Mouse (Mus musculus) MEL (cell line): ENCODE measurements at regions not wholly inside any gene's neighbourhood (a gene's known extent, or its start where the extent isn't known, plus 50 kb on each side); places are given as distances from the start of the nearest gene placed in this dataset.

Experiments used
- DNase-seq: peaks from one replicate; pipeline ENCODE4 v3.0.0; 2011; ENCODE audit warnings: low read depth, low spot score
- H3K27ac ChIP-seq: 2 replicates; pipeline ENCODE4 v1.5.1; 2012; ENCODE audit warnings: low read depth, mild to moderate bottlenecking, control low read depth, low read length, moderate library complexity; ENCODE audit not compliant: control insufficient read depth
- H3K27me3 ChIP-seq, 2 experiments: fragments of 150-350 bp in 1 of 2; sonication (generic) in 1 of 2; 2 replicates each; pipeline ENCODE4 v1.6.1; 2012; ENCODE audit warnings: low read length in 2 of 2, mild to moderate bottlenecking in 2 of 2, improper control_type of control experiment in 1 of 2, moderate library complexity in 1 of 2; ENCODE audit not compliant: insufficient read depth in 2 of 2, control insufficient read depth in 1 of 2
- H3K36me3 ChIP-seq, 2 experiments: 2 replicates each; pipeline ENCODE4 v1.6.1; 2012 to 2014; ENCODE audit warnings: low read length in 2 of 2, improper control_type of control experiment in 1 of 2, inconsistent platforms in 1 of 2, mild to moderate bottlenecking in 1 of 2; ENCODE audit not compliant: insufficient read depth in 2 of 2, control insufficient read depth in 1 of 2
- H3K4me1 ChIP-seq, 2 experiments: fragments of 150-350 bp in 1 of 2; sonication (generic) in 1 of 2; 2 replicates each; pipeline ENCODE4 v1.6.1; 2012; ENCODE audit warnings: low read length in 2 of 2, improper control_type of control experiment in 1 of 2, mild to moderate bottlenecking in 1 of 2; ENCODE audit not compliant: insufficient read depth in 2 of 2, control insufficient read depth in 1 of 2
- H3K4me3 ChIP-seq, 2 experiments: fragments of 150-350 bp in 1 of 2; sonication (generic) in 1 of 2; 2 replicates each; pipeline ENCODE4 v1.5.1; 2012; ENCODE audit warnings: low read depth in 2 of 2, low read length in 2 of 2, mild to moderate bottlenecking in 2 of 2, moderate library complexity in 2 of 2, control low read depth in 1 of 2, improper control_type of control experiment in 1 of 2; ENCODE audit not compliant: control insufficient read depth in 1 of 2, insufficient read depth in 1 of 2
- H3K79me2 ChIP-seq: 2 replicates; pipeline ENCODE4 v1.6.1; 2012; ENCODE audit warnings: mild to moderate bottlenecking, low read length, moderate library complexity; ENCODE audit not compliant: control insufficient read depth, poor library complexity, insufficient read depth
- H3K9ac ChIP-seq: 2 replicates; pipeline ENCODE4 v1.6.1; 2012; ENCODE audit warnings: low read depth, mild to moderate bottlenecking, control low read depth, low read length, moderate library complexity; ENCODE audit not compliant: control insufficient read depth, poor library complexity, severe bottlenecking
- H3K9me3 ChIP-seq: fragments of 150-350 bp; sonication (generic); replicated peaks from 2 replicates; pipeline ENCODE4 v1.6.1; 2012; ENCODE audit warnings: mild to moderate bottlenecking, low read length, improper control_type of control experiment, moderate library complexity; ENCODE audit not compliant: insufficient read depth
- BHLHE40 ChIP-seq: IDR thresholded peaks from 2 replicates; pipeline ENCODE4 v1.6.1; 2012; ENCODE audit warnings: low read depth, mild to moderate bottlenecking, inconsistent platforms, low read length, improper control_type of control experiment, borderline replicate concordance
- CHD1 ChIP-seq: IDR thresholded peaks from 2 replicates; pipeline ENCODE4 v1.6.1; 2012; ENCODE audit warnings: low read depth, mild to moderate bottlenecking, inconsistent platforms, low read length, improper control_type of control experiment
- CHD2 ChIP-seq: IDR thresholded peaks from 2 replicates; pipeline ENCODE4 v1.6.1; 2011; ENCODE audit warnings: low read length, improper control_type of control experiment
- ELF1 ChIP-seq: IDR thresholded peaks from 2 replicates; pipeline ENCODE4 v1.6.1; 2014; ENCODE audit warnings: low read depth, mild to moderate bottlenecking, inconsistent platforms, low read length, improper control_type of control experiment, moderate library complexity
- GABPA ChIP-seq: IDR thresholded peaks from 2 replicates; pipeline ENCODE4 v1.6.1; 2012; ENCODE audit warnings: low read depth, mild to moderate bottlenecking, inconsistent platforms, low read length, improper control_type of control experiment, moderate library complexity
- GATA1 ChIP-seq: IDR thresholded peaks from 2 replicates; pipeline ENCODE4 v1.6.1; 2011; ENCODE audit warnings: low read depth, low read length, improper control_type of control experiment
- HCFC1 ChIP-seq: IDR thresholded peaks from 2 replicates; pipeline ENCODE4 v1.6.1; 2012; ENCODE audit warnings: low read depth, mild to moderate bottlenecking, inconsistent platforms, low read length, improper control_type of control experiment, moderate library complexity
- JUND ChIP-seq: IDR thresholded peaks from 2 replicates; pipeline ENCODE4 v1.6.1; 2011; ENCODE audit warnings: low read depth, mild to moderate bottlenecking, improper control_type of control experiment, low read length
- KAT2A ChIP-seq: conservative IDR thresholded peaks from 2 replicates; pipeline ENCODE4 v1.6.1; 2012; ENCODE audit warnings: low read depth, low read length, improper control_type of control experiment, inconsistent platforms
- MAFK ChIP-seq: IDR thresholded peaks from 2 replicates; pipeline ENCODE4 v1.6.1; 2011; ENCODE audit warnings: low read depth, mild to moderate bottlenecking, low read length, improper control_type of control experiment, borderline replicate concordance
- MAX ChIP-seq: IDR thresholded peaks from 2 replicates; pipeline ENCODE4 v1.6.1; 2011; ENCODE audit warnings: low read length, improper control_type of control experiment
- MAZ ChIP-seq: IDR thresholded peaks from 2 replicates; pipeline ENCODE4 v1.6.1; 2012; ENCODE audit warnings: low read depth, mild to moderate bottlenecking, inconsistent platforms, low read length, improper control_type of control experiment
- MEF2A ChIP-seq: IDR thresholded peaks from 2 replicates; pipeline ENCODE4 v1.6.1; 2014; ENCODE audit warnings: low read depth, mild to moderate bottlenecking, inconsistent platforms, low read length, improper control_type of control experiment; ENCODE audit not compliant: poor library complexity, insufficient replicate concordance, severe bottlenecking; ENCODE audit errors: extremely low read depth
- MXI1 ChIP-seq: IDR thresholded peaks from 2 replicates; pipeline ENCODE4 v1.6.1; 2011; ENCODE audit warnings: mild to moderate bottlenecking, low read depth, low read length, improper control_type of control experiment
- MYB ChIP-seq: IDR thresholded peaks from 2 replicates; pipeline ENCODE4 v1.6.1; 2011; ENCODE audit warnings: mild to moderate bottlenecking, low read depth, low read length, improper control_type of control experiment
- POLR2AphosphoS2 ChIP-seq: IDR thresholded peaks from 2 replicates; pipeline ENCODE4 v1.6.1; 2011; ENCODE audit warnings: low read length, improper control_type of control experiment
- RAD21 ChIP-seq: IDR thresholded peaks from 2 replicates; pipeline ENCODE4 v1.6.1; 2011; ENCODE audit warnings: mild to moderate bottlenecking, low read depth, low read length, improper control_type of control experiment
- RCOR1 ChIP-seq: IDR thresholded peaks from 2 replicates; pipeline ENCODE4 v1.6.1; 2012; ENCODE audit warnings: low read depth, mild to moderate bottlenecking, inconsistent platforms, low read length, improper control_type of control experiment
- SIN3A ChIP-seq: IDR thresholded peaks from 2 replicates; pipeline ENCODE4 v1.6.1; 2012; ENCODE audit warnings: low read length, improper control_type of control experiment, inconsistent platforms
- SMC3 ChIP-seq: IDR thresholded peaks from 2 replicates; pipeline ENCODE4 v1.6.1; 2011; ENCODE audit warnings: low read depth, low read length, improper control_type of control experiment
- TAL1 ChIP-seq: IDR thresholded peaks from 2 replicates; pipeline ENCODE4 v1.6.1; 2012; ENCODE audit warnings: mild to moderate bottlenecking, inconsistent platforms, low read length, moderate library complexity, mixed read lengths
- TCF12 ChIP-seq: IDR thresholded peaks from 2 replicates; pipeline ENCODE4 v1.6.1; 2014; ENCODE audit warnings: low read depth, mild to moderate bottlenecking, inconsistent platforms, low read length, improper control_type of control experiment, moderate library complexity
- UBTF ChIP-seq: IDR thresholded peaks from 2 replicates; pipeline ENCODE4 v1.6.1; 2012; ENCODE audit warnings: low read depth, mild to moderate bottlenecking, inconsistent platforms, low read length, improper control_type of control experiment, moderate library complexity, borderline replicate concordance; ENCODE audit not compliant: insufficient read depth
- ZKSCAN1 ChIP-seq: IDR thresholded peaks from 2 replicates; pipeline ENCODE4 v1.6.1; 2012; ENCODE audit warnings: low read depth, mild to moderate bottlenecking, inconsistent platforms, low read length, improper control_type of control experiment, moderate library complexity
- ZNF384 ChIP-seq: IDR thresholded peaks from 2 replicates; pipeline ENCODE4 v1.6.1; 2012; ENCODE audit warnings: low read depth, mild to moderate bottlenecking, inconsistent platforms, low read length, improper control_type of control experiment

DNA sequence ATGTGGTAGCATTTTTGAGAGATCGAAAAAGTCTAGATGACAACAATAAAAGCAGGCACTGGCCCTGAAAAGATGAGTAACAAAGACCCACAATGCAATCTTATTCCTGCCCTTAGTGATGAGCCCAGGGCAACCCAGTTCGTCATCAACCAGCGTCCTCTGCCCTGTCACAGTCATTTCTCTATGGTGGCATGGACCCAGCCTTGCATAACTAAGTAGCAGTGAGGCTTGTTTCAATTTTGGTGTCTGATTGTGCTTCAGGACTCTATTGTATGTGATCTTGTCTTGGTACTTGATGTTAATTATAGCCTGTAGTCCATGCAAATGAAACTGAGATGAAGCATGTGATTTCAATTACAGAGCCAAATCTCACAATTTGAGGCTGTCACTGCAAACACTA lies 412.3 kb upstream of the Negr1 start:
- Histone ChIP-seq H3K79me2 (no peaks in the 10 kb centered on the region), H3K27me3 (no peaks in the 10 kb centered on the region), H3K9ac (no peak overlapping the region), H3K36me3 (no peaks in the 10 kb centered on the region), H3K4me1 (no peaks in the 10 kb centered on the region), H3K4me3 (no peak overlapping the region), H3K27ac (no peak overlapping the region), H3K9me3 (no peaks in the 10 kb centered on the region)
- no peak for DNase-seq
- no peak for TF ChIP-seq SIN3A
- no peak for TF ChIP-seq JUND
- TF ChIP-seq MAFK = no peak
- TF ChIP-seq MYB = no peak
- no peak for TF ChIP-seq RCOR1
- no peak for TF ChIP-seq BHLHE40
- TF ChIP-seq MAX = no peak
- no peak for TF ChIP-seq ELF1
- TF ChIP-seq TCF12 = no peak
- no peak for TF ChIP-seq CHD2
- TF ChIP-seq CHD1 = no peak
- TF ChIP-seq HCFC1 = no peak
- TF ChIP-seq KAT2A = no peak
- TF ChIP-seq MXI1 = no peak

GRCm38 (mm10) chr3:156170076-156170475 lies 391.5 kb upstream of the Negr1 start:
- no peaks in the 10 kb centered on the region for H3K27me3 ChIP-seq
- H3K27ac ChIP-seq = no peak overlapping the region
- DNase-seq = peak; percentile 4
- no peak overlapping the region for H3K9ac ChIP-seq
- no peaks in the 10 kb centered on the region for H3K79me2 ChIP-seq
- no peaks in the 10 kb centered on the region for H3K9me3 ChIP-seq
- H3K4me1 ChIP-seq = no peaks in the 10 kb centered on the region
- H3K4me3 ChIP-seq = no peak overlapping the region
- no peaks in the 10 kb centered on the region for H3K36me3 ChIP-seq
- no peak for TF ChIP-seq UBTF
- no peak for TF ChIP-seq CHD2
- TF ChIP-seq GATA1 = no peak
- no peak for TF ChIP-seq BHLHE40
- TF ChIP-seq, all 39 proteins: peak for 0

DNA sequence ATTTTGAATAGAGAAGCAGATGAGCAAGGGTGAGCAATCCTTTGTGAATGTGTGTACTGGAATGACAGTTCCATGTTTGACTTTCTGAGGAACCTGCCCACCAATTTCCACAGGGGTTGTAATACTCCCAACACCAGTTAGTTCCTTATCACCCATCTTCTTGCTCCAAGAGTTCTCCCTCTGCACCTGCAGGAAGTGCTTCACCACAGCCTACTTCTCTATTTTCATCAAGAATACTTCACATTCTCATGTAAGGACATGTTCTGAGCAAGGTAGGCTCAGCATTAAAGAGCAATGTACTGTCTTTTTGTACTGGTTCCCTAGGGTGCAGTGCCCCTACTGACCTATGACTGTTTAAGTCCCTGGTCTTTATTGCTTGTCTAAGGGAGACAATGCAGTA lies 362.9 kb upstream of the Negr1 start:
- no peaks in the 10 kb centered on the region for H3K4me1 ChIP-seq
- no peaks in the 10 kb centered on the region for H3K27me3 ChIP-seq
- no peak overlapping the region for H3K9ac ChIP-seq
- TF ChIP-seq GABPA (no peak), ELF1 (no peak), SIN3A (no peak), MAX (no peak), ZNF384 (no peak), MEF2A (no peak), SMC3 (no peak), RAD21 (no peak), POLR2AphosphoS2 (no peak), UBTF (no peak), TAL1 (no peak), CHD1 (no peak), ZKSCAN1 (no peak), MAZ (no peak), MXI1 (no peak)
- DNase-seq = no peak
- no peak overlapping the region for H3K4me3 ChIP-seq
- H3K27ac ChIP-seq = no peak overlapping the region
- no peaks in the 10 kb centered on the region for H3K36me3 ChIP-seq
- H3K9me3 ChIP-seq = no peaks in the 10 kb centered on the region
- H3K79me2 ChIP-seq = no peaks in the 10 kb centered on the region
